ENCODE assay signal across 11 mouse cellular contexts in genomic region chr10:68558828-68559219, GRCm38 (mm10). TPM values are rescaled to one million over a fixed set of nuclear protein-coding genes. Genes with fewer than 3 reads are reported as not detected.
DNase-seq lines count a peak whose midpoint lies in the region; ATAC-seq and TF ChIP-seq lines count a peak whose summit lies in the region.
"Had no signal": no experiment of that assay in that cellular context is flagged by ENCODE, and none has a peak within 500 bp of the region (broad histone marks: within the 10 kb centered on the region; RNA-seq: fewer than 3 reads in every experiment).

No protein-coding gene starts in this region.

- no peaks in the 10 kb centered on the region for H3K79me2 ChIP-seq in liver, adult 2 months (ENCODE audit: control insufficient read depth, insufficient read depth, low read length)

- DNase-seq in gastrocnemius, adult 2 months, result no peak
- DNase-seq in gastrocnemius, postnatal 36 days, result no peak
- no peak for DNase-seq in liver, adult 2 months (ENCODE audit: extremely low read depth, low read depth, low spot score)
- DNase-seq in liver, embryonic 11.5 days (ENCODE audit: low spot score), result no peak
- no peak for DNase-seq in midbrain, postnatal 0 days (ENCODE audit: low spot score)
- DNase-seq in midbrain, embryonic 14.5 days, result no peak
- DNase-seq: thymus, postnatal 4 days had no signal

- TF ChIP-seq CTCF in gastrocnemius, adult 2 months (IDR thresholded peaks at IDR 0.05), result no peak
- no peak for TF ChIP-seq CTCF in liver, adult 2 months (IDR thresholded peaks at IDR 0.05; ENCODE audit: low read depth, low read length)
- TF ChIP-seq CTCF in midbrain, postnatal 0 days (IDR thresholded peaks at IDR 0.05), result no peak

- no peaks in the 10 kb centered on the region for H3K9me3 ChIP-seq in liver, embryonic 11.5 days (ENCODE audit: control insufficient read depth, low read length)
- H3K9me3 ChIP-seq in embryonic facial prominence, embryonic 13.5 days, result no peaks in the 10 kb centered on the region
- no peaks in the 10 kb centered on the region for H3K9me3 ChIP-seq in stomach, embryonic 15.5 days
- no peaks in the 10 kb centered on the region for H3K9me3 ChIP-seq in midbrain, postnatal 0 days (ENCODE audit: low read length)
- no peaks in the 10 kb centered on the region for H3K9me3 ChIP-seq in midbrain, embryonic 14.5 days (ENCODE audit: control insufficient read depth, low read length)
- H3K9me3 ChIP-seq: midbrain, embryonic 12.5 days had no signal

- H3K4me2 ChIP-seq in liver, embryonic 11.5 days, result no peak overlapping the region
- H3K4me2 ChIP-seq in embryonic facial prominence, embryonic 13.5 days, result peak overlapping the region; percentile 28
- H3K4me2 ChIP-seq in stomach, embryonic 15.5 days, result no peak overlapping the region
- H3K4me2 ChIP-seq in midbrain, postnatal 0 days (ENCODE audit: low read depth, low read length, poor library complexity, severe bottlenecking), result no peak overlapping the region
- no peak overlapping the region for H3K4me2 ChIP-seq in midbrain, embryonic 14.5 days (ENCODE audit: low read length)
- H3K4me2 ChIP-seq: liver, embryonic 15.5 days; midbrain, embryonic 12.5 days had no signal

- intact Hi-C loops in gastrocnemius, adult 2 months (cut with DNase I), result no loop called here
- intact Hi-C loops in gastrocnemius, postnatal 36 days (cut with DNase I), result no loop called here

- H3K9ac ChIP-seq in liver, adult 2 months (ENCODE audit: low read depth, low read length), result no peak overlapping the region
- H3K9ac ChIP-seq in liver, embryonic 11.5 days (ENCODE audit: low read depth, low read length), result no peak overlapping the region
- H3K9ac ChIP-seq in embryonic facial prominence, embryonic 13.5 days, result no peak overlapping the region
- H3K9ac ChIP-seq in stomach, embryonic 15.5 days, result no peak overlapping the region
- no peak overlapping the region for H3K9ac ChIP-seq in midbrain, postnatal 0 days (replicated peaks; ENCODE audit: low read length, poor library complexity, severe bottlenecking)
- H3K9ac ChIP-seq in midbrain, embryonic 14.5 days (replicated peaks; ENCODE audit: low read length), result no peak overlapping the region
- H3K9ac ChIP-seq: liver, embryonic 15.5 days; midbrain, embryonic 12.5 days had no signal

- TF ChIP-seq POLR2A in liver, adult 2 months (IDR thresholded peaks at IDR 0.05; ENCODE audit: extremely low read depth, insufficient read depth, low read length), result no peak

- H3K27ac ChIP-seq in gastrocnemius, adult 2 months, result peak overlapping the region; percentile 58; the same call in 1 of the 2 replicates
- peak overlapping the region; percentile 29; the same call in 1 of the 2 replicates for H3K27ac ChIP-seq in liver, adult 2 months (replicated peaks; ENCODE audit: insufficient read depth, low read depth, low read length)
- no peak overlapping the region for H3K27ac ChIP-seq in liver, embryonic 11.5 days (ENCODE audit: low read depth, low read length)
- peak overlapping the region; percentile 87 for H3K27ac ChIP-seq in embryonic facial prominence, embryonic 13.5 days
- H3K27ac ChIP-seq in stomach, embryonic 15.5 days, result peak overlapping the region; percentile 85
- no peak overlapping the region for H3K27ac ChIP-seq in midbrain, postnatal 0 days (ENCODE audit: low read depth, low read length)
- no peak overlapping the region for H3K27ac ChIP-seq in midbrain, embryonic 14.5 days (replicated peaks; ENCODE audit: low read depth, low read length)
- H3K27ac ChIP-seq: liver, embryonic 15.5 days; midbrain, embryonic 12.5 days had no signal

- H3K4me1 ChIP-seq in liver, adult 2 months (ENCODE audit: control insufficient read depth, insufficient read depth, low read length), result peaks cover 2% of the 10 kb centered on the region
- H3K4me1 ChIP-seq in liver, embryonic 11.5 days (replicated peaks; ENCODE audit: control insufficient read depth, insufficient read depth, low read length), result no peaks in the 10 kb centered on the region
- peaks cover 20% of the 10 kb centered on the region for H3K4me1 ChIP-seq in embryonic facial prominence, embryonic 13.5 days
- 0 out of 2 replicates have a peak, but pooled peaks cover 6% of the 10 kb centered on the region for H3K4me1 ChIP-seq in stomach, embryonic 15.5 days
- H3K4me1 ChIP-seq in midbrain, postnatal 0 days (ENCODE audit: insufficient read depth, low read length), result no peaks in the 10 kb centered on the region
- no peaks in the 10 kb centered on the region for H3K4me1 ChIP-seq in midbrain, embryonic 14.5 days (ENCODE audit: control insufficient read depth, insufficient read depth, low read length)
- H3K4me1 ChIP-seq: liver, embryonic 15.5 days; midbrain, embryonic 12.5 days had no signal

- no peaks in the 10 kb centered on the region for H3K27me3 ChIP-seq in liver, adult 2 months (ENCODE audit: control insufficient read depth, insufficient read depth, low read length)
- H3K27me3 ChIP-seq in liver, embryonic 11.5 days (replicated peaks; ENCODE audit: control insufficient read depth, insufficient read depth, low read length), result no peaks in the 10 kb centered on the region
- H3K27me3 ChIP-seq in embryonic facial prominence, embryonic 13.5 days, result no peaks in the 10 kb centered on the region
- no peaks in the 10 kb centered on the region for H3K27me3 ChIP-seq in stomach, embryonic 15.5 days (replicated peaks)
- no peaks in the 10 kb centered on the region for H3K27me3 ChIP-seq in midbrain, postnatal 0 days (ENCODE audit: insufficient read depth, low read length)
- no peaks in the 10 kb centered on the region for H3K27me3 ChIP-seq in midbrain, embryonic 14.5 days (ENCODE audit: control insufficient read depth, insufficient read depth, low read length)
- H3K27me3 ChIP-seq: liver, embryonic 15.5 days; midbrain, embryonic 12.5 days had no signal

- WGBS in liver, adult 2 months, result 22% methylated on average over 4 of the region's 4 CpGs
- 71% methylated on average over 4 of the region's 4 CpGs for WGBS in liver, embryonic 11.5 days
- WGBS in embryonic facial prominence, embryonic 13.5 days, result 19% methylated on average over 4 of the region's 4 CpGs
- WGBS in stomach, embryonic 15.5 days, result 43% methylated on average over 4 of the region's 4 CpGs
- 49% methylated on average over 4 of the region's 4 CpGs for WGBS in midbrain, postnatal 0 days
- 58% methylated on average over 4 of the region's 4 CpGs for WGBS in midbrain, embryonic 14.5 days

- peak overlapping the region; percentile 40 for H3K4me3 ChIP-seq in gastrocnemius, adult 2 months
- H3K4me3 ChIP-seq in liver, adult 2 months (ENCODE audit: insufficient read depth, low read depth, low read length), result no peak overlapping the region
- no peak overlapping the region for H3K4me3 ChIP-seq in liver, embryonic 11.5 days (ENCODE audit: low read depth, low read length)
- no peak overlapping the region for H3K4me3 ChIP-seq in embryonic facial prominence, embryonic 13.5 days
- no peak overlapping the region for H3K4me3 ChIP-seq in stomach, embryonic 15.5 days (replicated peaks)
- H3K4me3 ChIP-seq in midbrain, postnatal 0 days (ENCODE audit: low read depth, low read length), result no peak overlapping the region
- H3K4me3 ChIP-seq in midbrain, embryonic 14.5 days (replicated peaks; ENCODE audit: low read depth, low read length), result no peak overlapping the region
- H3K4me3 ChIP-seq: liver, embryonic 15.5 days; midbrain, embryonic 12.5 days had no signal

- H3K36me3 ChIP-seq in liver, adult 2 months (ENCODE audit: control insufficient read depth, insufficient read depth, low read length), result no peaks in the 10 kb centered on the region
- no peaks in the 10 kb centered on the region for H3K36me3 ChIP-seq in liver, embryonic 11.5 days (ENCODE audit: control insufficient read depth, insufficient read depth, low read length)
- H3K36me3 ChIP-seq in embryonic facial prominence, embryonic 13.5 days, result no peaks in the 10 kb centered on the region
- H3K36me3 ChIP-seq in stomach, embryonic 15.5 days, result no peaks in the 10 kb centered on the region
- H3K36me3 ChIP-seq in midbrain, postnatal 0 days (ENCODE audit: insufficient read depth, low read length), result no peaks in the 10 kb centered on the region
- H3K36me3 ChIP-seq in midbrain, embryonic 14.5 days (ENCODE audit: control insufficient read depth, insufficient read depth, low read length), result no peaks in the 10 kb centered on the region
- H3K36me3 ChIP-seq: liver, embryonic 15.5 days; midbrain, embryonic 12.5 days had no signal

- ATAC-seq in liver, embryonic 11.5 days (replicated peaks; ENCODE audit: low FRiP score), result no peak
- ATAC-seq in embryonic facial prominence, embryonic 13.5 days (ENCODE audit: insufficient number of reproducible peaks, insufficient read depth, low FRiP score, low TSS enrichment, low read depth), result no peak
- ATAC-seq in stomach, embryonic 15.5 days (ENCODE audit: insufficient read depth, low FRiP score, low read depth), result no peak
- no peak for ATAC-seq in midbrain, postnatal 0 days (ENCODE audit: low FRiP score)
- ATAC-seq in midbrain, embryonic 14.5 days (ENCODE audit: low FRiP score, low TSS enrichment), result no peak

RNA-seq across cellular contexts. Expression of gene Cabcoco1, which starts 17.1 kb away (rescaled TPM):
- total RNA-seq in gastrocnemius, adult 2 months (2021), result under 1 TPM; 0.33 to 0.78 TPM
- total RNA-seq in gastrocnemius, postnatal 36 days (2021), result not detected
- total RNA-seq in liver, adult 2 months (2014; rRNA removed), result 3.0 and 3.3 TPM in 2 replicates
- polyA plus RNA-seq in liver, adult 2 months (2012; rRNA removed), result 1.0 and 1.4 TPM in 2 replicates
- 0.58 and 1.1 TPM in 2 replicates for polyA plus RNA-seq in liver, embryonic 11.5 days (2014; fragmentation: Nextera tagmentation; extraction: Ambion mirVana)
- 1.1 and 2.1 TPM in 2 replicates for polyA plus RNA-seq in embryonic facial prominence, embryonic 13.5 days (2015; fragmentation: Nextera tagmentation; extraction: Ambion mirVana)
- polyA plus RNA-seq in stomach, embryonic 15.5 days (2015; fragmentation: Nextera tagmentation; extraction: Ambion mirVana), result 3.1 and 3.9 TPM in 2 replicates
- 0.71 and 1.6 TPM in 2 replicates for total RNA-seq in midbrain, postnatal 0 days (2014; rRNA removed)
- polyA plus RNA-seq in midbrain, postnatal 0 days (2015; fragmentation: Nextera tagmentation; extraction: Ambion mirVana), result 3.8 TPM in 2 replicates
- polyA plus RNA-seq in midbrain, embryonic 14.5 days (2014; fragmentation: Nextera tagmentation; extraction: Ambion mirVana), result 1.1 and 1.3 TPM in 2 replicates

Comparison
In these comparisons a context has a peak if more than half of its experiments do, and no peak if none do; other contexts are left out.
1. H3K27ac ChIP-seq: peak in gastrocnemius, adult 2 months (single experiment), liver, adult 2 months (single experiment), embryonic facial prominence, embryonic 13.5 days (single experiment) and stomach, embryonic 15.5 days (single experiment); none in liver, embryonic 11.5 days (single experiment), midbrain, postnatal 0 days (single experiment) and midbrain, embryonic 14.5 days (single experiment).